Mouse (Mus musculus): ENCODE measurements at regions not wholly inside any gene's neighbourhood (a gene's known extent, or its start where the extent isn't known, plus 50 kb on each side); places are given as distances from the start of the nearest gene placed in this dataset.

- DNase-seq (ENCODE audit: low read depth, low spot score) = peak; percentile 93
Observed at GRCm38 (mm10) chr10:65845096-65845624, 1250.8 kb upstream of the Jmjd1c start.

- peak; percentile 93 for DNase-seq (ENCODE audit: low read depth, low spot score)
Observed at GRCm38 (mm10) chr10:65846136-65846535, 1249.8 kb upstream of the Jmjd1c start.

GRCm38 (mm10) chr10:65847622-65848021 lies 1248.3 kb upstream of the Jmjd1c start:
- no peak for DNase-seq (ENCODE audit: low read depth, low spot score)

GRCm38 (mm10) chr10:65889881-65890280 lies 1206.0 kb upstream of the Jmjd1c start:
- DNase-seq (ENCODE audit: low read depth, low spot score) = no peak

GRCm38 (mm10) chr10:65907571-65907970 lies 1188.4 kb upstream of the Jmjd1c start:
- no peak for DNase-seq (ENCODE audit: low read depth, low spot score)

GRCm38 (mm10) chr10:65912518-65912917 lies 1183.4 kb upstream of the Jmjd1c start:
- peak; percentile 51 for DNase-seq (ENCODE audit: low read depth, low spot score)

GRCm38 (mm10) chr10:65932077-65932476 lies 1163.8 kb upstream of the Jmjd1c start:
- no peak for DNase-seq (ENCODE audit: low read depth, low spot score)

- DNase-seq (ENCODE audit: low read depth, low spot score) = peak; percentile 80
Observed at GRCm38 (mm10) chr10:65948587-65948986, 1147.3 kb upstream of the Jmjd1c start.

- no peak for DNase-seq (ENCODE audit: low read depth, low spot score)
Observed at GRCm38 (mm10) chr10:65962441-65962840, 1133.5 kb upstream of the Jmjd1c start.

- peak; percentile 14 for DNase-seq (ENCODE audit: low read depth, low spot score)
Observed at GRCm38 (mm10) chr10:65969770-65970169, 1126.2 kb upstream of the Jmjd1c start.

All from brain, adult 2 months (tissue).